Mouse (Mus musculus) neural tube, embryonic 11.5 days (tissue): Measurements from ENCODE around the gene Mfap4. TPM values are rescaled to one million over a fixed set of nuclear protein-coding genes. Genes with fewer than 3 reads are reported as not detected.

Source experiments
- ATAC-seq: fragments of 200-750 bp; cut with Nextera tagmentation; 2 replicates; pipeline ENCODE4 v1.8.0; 2017; ENCODE audit warnings: moderate number of reproducible peaks, mild to moderate bottlenecking, moderate TSS enrichment, moderate library complexity; ENCODE audit not compliant: insufficient read depth, low FRiP score, low TSS enrichment
- DNase-seq: peaks from one replicate; pipeline ENCODE4 v3.0.0-alpha.2; 2015; ENCODE audit warnings: low spot score
- H3K27ac ChIP-seq: fragments of 300-500 bp; sonication (generic); 2 replicates; pipeline ENCODE4 v1.5.1; 2014; ENCODE audit warnings: low read depth, mild to moderate bottlenecking, low read length
- H3K27me3 ChIP-seq: fragments of 300-500 bp; sonication (generic); 2 replicates; pipeline ENCODE4 v1.6.1; 2014; ENCODE audit warnings: mild to moderate bottlenecking, low read length, mixed read lengths; ENCODE audit not compliant: control insufficient read depth, insufficient read depth
- H3K36me3 ChIP-seq: fragments of 300-500 bp; sonication (generic); 2 replicates; pipeline ENCODE4 v1.6.1; 2014; ENCODE audit warnings: mild to moderate bottlenecking, low read length, moderate library complexity, mixed read lengths; ENCODE audit not compliant: control insufficient read depth, insufficient read depth
- H3K4me1 ChIP-seq: fragments of 300-500 bp; sonication (generic); 2 replicates; pipeline ENCODE4 v1.6.1; 2014; ENCODE audit warnings: low read length, mixed read lengths; ENCODE audit not compliant: control insufficient read depth, insufficient read depth
- H3K4me2 ChIP-seq: fragments of 300-500 bp; sonication (generic); 2 replicates; pipeline ENCODE4 v1.6.1; 2014; ENCODE audit warnings: low read depth, mild to moderate bottlenecking, moderate library complexity
- H3K4me3 ChIP-seq: fragments of 300-500 bp; sonication (generic); 2 replicates; pipeline ENCODE4 v1.5.1; 2014; ENCODE audit warnings: low read depth, low read length
- H3K9ac ChIP-seq: fragments of 300-500 bp; sonication (generic); 2 replicates; pipeline ENCODE4 v1.6.1; 2014; ENCODE audit warnings: mild to moderate bottlenecking, low read length
- H3K9me3 ChIP-seq: fragments of 300-500 bp; sonication (generic); 2 replicates; pipeline ENCODE4 v1.6.1; 2016; ENCODE audit warnings: low read length; ENCODE audit not compliant: control insufficient read depth
- WGBS: fragments of 180-500 bp; shearing (Covaris S2); extraction: QIAGEN DNeasy Blood & Tissue Kit; methylation state at CpG from one replicate; pipeline ENCODE4 v1.1.7; 2014; 5-methylcytosine and 5-hydroxymethylcytosine counted together
- polyA plus RNA-seq: library from polyadenylated mRNA; unstranded; fragments of >200 nt; fragmentation: Nextera tagmentation; extraction: Ambion mirVana; gene quantifications from 2 replicates; pipeline ENCODE4 v1.2.1, GENCODE M21; 2014

Mfap4 gene
- polyA plus RNA-seq, 1 experiment from 2014 or later, result 119 TPM

GRCm38 (mm10) chr11:61494129-61494997, 9.1 kb downstream of the Mfap4 start, which contains the start of gene Mapk7:
Mapk7 (minus strand) TSS chr11:61494406.
- peak within 1 kb of the TSS; percentile 84 for H3K4me3 ChIP-seq
- ATAC-seq (peak; percentile 95), DNase-seq (peak; percentile 100)
- H3K4me2 ChIP-seq, result peak within 1 kb of the TSS; percentile 90
- H3K9me3 ChIP-seq, result no peaks in the 10 kb centered on the region
- H3K9ac ChIP-seq, result peak within 1 kb of the TSS; percentile 86
- H3K4me1 ChIP-seq, result peaks cover 11% of the 10 kb centered on the region
- peak within 1 kb of the TSS; percentile 80 for H3K27ac ChIP-seq
- WGBS, result under 1% methylated on average over 60 of the region's 62 CpGs
- H3K36me3 ChIP-seq, result peaks cover 18% of the 10 kb centered on the region
- H3K27me3 ChIP-seq, result no peaks in the 10 kb centered on the region

DNA sequence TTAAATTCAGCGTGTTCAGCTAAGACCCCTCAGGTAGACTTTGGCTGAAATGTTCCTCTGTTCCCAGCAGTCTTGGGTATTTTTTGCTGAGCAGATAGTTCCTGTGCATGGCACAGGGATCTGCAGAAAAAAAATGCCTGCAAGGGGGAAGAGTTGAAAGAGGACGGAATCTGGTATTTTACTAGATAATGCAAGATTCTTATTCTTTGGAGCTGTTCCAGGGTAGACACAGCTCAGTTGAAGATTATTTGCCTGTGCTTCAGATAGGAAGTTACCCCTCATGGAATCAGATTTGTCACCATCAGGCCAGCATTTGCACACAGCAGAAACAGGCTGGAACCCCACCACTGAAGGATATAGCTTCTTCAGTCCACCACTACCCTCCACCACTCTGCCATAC, 10.3 kb downstream of the Mfap4 start:
- ATAC-seq (no peak), DNase-seq (no peak)
- H3K9ac ChIP-seq, result no peak overlapping the region
- no peaks in the 10 kb centered on the region for H3K9me3 ChIP-seq
- H3K27me3 ChIP-seq, result no peaks in the 10 kb centered on the region
- peaks cover 9% of the 10 kb centered on the region for H3K36me3 ChIP-seq
- no peak overlapping the region for H3K4me3 ChIP-seq
- H3K4me1 ChIP-seq, result peaks cover 11% of the 10 kb centered on the region
- no peak overlapping the region for H3K27ac ChIP-seq
- peak overlapping the region; percentile 90; the same call in 1 of the 2 replicates for H3K4me2 ChIP-seq
- 93% methylated on average over 2 of the region's 2 CpGs for WGBS

- 64% methylated on average over 1 of the region's 1 CpGs for WGBS
- no peak overlapping the region for H3K27ac ChIP-seq
- no peak for ATAC-seq
Observed at GRCm38 (mm10) chr11:61497490-61497889, 12.3 kb downstream of the Mfap4 start.

GRCm38 (mm10) chr11:61498736-61499504, 13.7 kb downstream of the Mfap4 start:
- H3K9me3 ChIP-seq, result no peaks in the 10 kb centered on the region
- no peak overlapping the region for H3K4me3 ChIP-seq
- ATAC-seq, result no peak
- no peaks in the 10 kb centered on the region for H3K4me1 ChIP-seq
- H3K4me2 ChIP-seq, result no peak overlapping the region
- no peaks in the 10 kb centered on the region for H3K27me3 ChIP-seq
- no peak for DNase-seq
- 82% methylated on average over 6 of the region's 6 CpGs for WGBS
- H3K9ac ChIP-seq, result no peak overlapping the region
- no peaks in the 10 kb centered on the region for H3K36me3 ChIP-seq
- no peak overlapping the region for H3K27ac ChIP-seq

More at GRCm38 (mm10) chr11:61497490-61497889, 12.3 kb downstream of the Mfap4 start:
- Histone ChIP-seq H3K4me2 (no peak overlapping the region), H3K4me3 (no peak overlapping the region), H3K36me3 (no peaks in the 10 kb centered on the region), H3K9ac (no peak overlapping the region), H3K27me3 (no peaks in the 10 kb centered on the region), H3K9me3 (no peaks in the 10 kb centered on the region), H3K4me1 (peaks cover 9% of the 10 kb centered on the region)
- no peak for DNase-seq

- H3K4me3 ChIP-seq, result no peak overlapping the region
- H3K27ac ChIP-seq, result no peak overlapping the region
- DNase-seq (no peak), ATAC-seq (no peak)
- peaks cover 6% of the 10 kb centered on the region; the same call in 1 of the 2 replicates for H3K4me1 ChIP-seq
- WGBS, result 83% methylated on average over 8 of the region's 8 CpGs
- no peaks in the 10 kb centered on the region for H3K27me3 ChIP-seq
- H3K9ac ChIP-seq, result no peak overlapping the region
- H3K36me3 ChIP-seq, result no peaks in the 10 kb centered on the region
- H3K4me2 ChIP-seq, result no peak overlapping the region
- no peaks in the 10 kb centered on the region for H3K9me3 ChIP-seq
Observed at GRCm38 (mm10) chr11:61503933-61504332, 18.7 kb downstream of the Mfap4 start.

GRCm38 (mm10) chr11:61504713-61505257, 19.6 kb downstream of the Mfap4 start, which contains the start of gene B9d1:
B9d1 (plus strand) TSS chr11:61505144.
- no peaks in the 10 kb centered on the region for H3K36me3 ChIP-seq
- peak within 1 kb of the TSS; percentile 71 for H3K9ac ChIP-seq
- DNase-seq (peak; percentile 95), ATAC-seq (peak; percentile 90)
- H3K4me3 ChIP-seq, result peak within 1 kb of the TSS; percentile 56
- no peaks in the 10 kb centered on the region for H3K27me3 ChIP-seq
- H3K9me3 ChIP-seq, result no peaks in the 10 kb centered on the region
- H3K4me1 ChIP-seq, result peaks cover 6% of the 10 kb centered on the region; the same call in 1 of the 2 replicates
- peak within 1 kb of the TSS; percentile 53; the same call in 1 of the 2 replicates for H3K27ac ChIP-seq
- peak within 1 kb of the TSS; percentile 72 for H3K4me2 ChIP-seq
- WGBS, result under 1% methylated on average over 39 of the region's 39 CpGs

- no peak overlapping the region for H3K27ac ChIP-seq
- no peak for ATAC-seq
- H3K4me1 ChIP-seq, result no peaks in the 10 kb centered on the region
- H3K36me3 ChIP-seq, result peaks cover 6% of the 10 kb centered on the region
- H3K27me3 ChIP-seq, result no peaks in the 10 kb centered on the region
- no peaks in the 10 kb centered on the region for H3K9me3 ChIP-seq
- no peak overlapping the region for H3K4me2 ChIP-seq
- peak; percentile 53 for DNase-seq
- H3K9ac ChIP-seq, result no peak overlapping the region
- no peak overlapping the region for H3K4me3 ChIP-seq
- WGBS, result 42% methylated on average over 3 of the region's 3 CpGs
Observed at GRCm38 (mm10) chr11:61514953-61515352, 29.7 kb downstream of the Mfap4 start.

DNA sequence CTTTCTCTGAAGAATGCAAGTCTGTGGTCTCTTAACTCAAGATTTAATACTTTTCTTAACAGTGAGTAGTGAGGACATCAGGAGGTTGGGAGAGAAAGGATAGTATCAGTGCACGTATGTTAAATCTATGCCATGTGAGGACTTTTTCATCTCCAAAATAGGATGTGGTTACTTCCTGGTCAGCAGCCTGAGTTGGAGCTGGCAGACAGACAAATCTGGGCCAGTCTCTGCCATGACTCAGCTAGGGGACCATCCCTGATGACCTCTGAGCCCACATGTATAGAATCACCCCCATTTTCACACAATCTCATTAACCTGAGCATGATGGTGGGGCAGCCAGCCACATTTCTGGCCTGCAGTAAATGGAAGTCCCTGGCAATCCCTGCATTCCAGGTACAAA, 32.7 kb downstream of the Mfap4 start:
- DNase-seq (no peak), ATAC-seq (no peak)
- H3K27me3 ChIP-seq, result no peaks in the 10 kb centered on the region
- 82% methylated on average over 1 of the region's 1 CpGs for WGBS
- no peak overlapping the region for H3K27ac ChIP-seq
- no peak overlapping the region for H3K4me2 ChIP-seq
- H3K4me3 ChIP-seq, result no peak overlapping the region
- H3K4me1 ChIP-seq, result no peaks in the 10 kb centered on the region
- no peak overlapping the region for H3K9ac ChIP-seq
- no peaks in the 10 kb centered on the region for H3K9me3 ChIP-seq
- peaks cover 6% of the 10 kb centered on the region for H3K36me3 ChIP-seq
